Comparison of ENCODE assay signal across 15 mouse cellular contexts in genomic region chr6:93856783-93857182, GRCm38 (mm10).
A peak's percentile ranks its signal among the peaks of the same experiment; 100 is the strongest.
DNase-seq lines count a peak whose midpoint lies in the region; ATAC-seq and TF ChIP-seq lines count a peak whose summit lies in the region.
"Had no signal": no experiment of that assay in that cellular context is flagged by ENCODE, and none has a peak within 500 bp of the region (broad histone marks: within the 10 kb centered on the region; RNA-seq: fewer than 3 reads in every experiment).

No protein-coding gene starts in this region.

- no peak overlapping the region for H3K4me3 ChIP-seq in layer of hippocampus, adult 2 months
- no peak overlapping the region for H3K4me3 ChIP-seq in forebrain, embryonic 11.5 days (ENCODE audit: low read depth, low read length)
- no peak overlapping the region for H3K4me3 ChIP-seq in hindbrain, embryonic 12.5 days
- no peak overlapping the region for H3K4me3 ChIP-seq in midbrain, postnatal 0 days (ENCODE audit: low read depth, low read length)
- H3K4me3 ChIP-seq: embryonic facial prominence, embryonic 15.5 days; limb, embryonic 12.5 days; liver, embryonic 15.5 days had no signal

- H3K9me3 ChIP-seq in forebrain, embryonic 11.5 days (ENCODE audit: control insufficient read depth, low read length) = no peaks in the 10 kb centered on the region
- no peaks in the 10 kb centered on the region for H3K9me3 ChIP-seq in hindbrain, embryonic 12.5 days (replicated peaks)
- no peaks in the 10 kb centered on the region for H3K9me3 ChIP-seq in midbrain, postnatal 0 days (ENCODE audit: low read length)
- H3K9me3 ChIP-seq: embryonic facial prominence, embryonic 15.5 days; limb, embryonic 12.5 days; liver, embryonic 15.5 days had no signal

- WGBS in forebrain, embryonic 11.5 days = 8% methylated on average over 1 of the region's 1 CpGs
- 7% methylated on average over 1 of the region's 1 CpGs for WGBS in hindbrain, embryonic 12.5 days
- 20% methylated on average over 1 of the region's 1 CpGs for WGBS in midbrain, postnatal 0 days

- H3K27me3 ChIP-seq in forebrain, embryonic 11.5 days (ENCODE audit: control insufficient read depth, insufficient read depth, low read length) = no peaks in the 10 kb centered on the region
- no peaks in the 10 kb centered on the region for H3K27me3 ChIP-seq in hindbrain, embryonic 12.5 days
- H3K27me3 ChIP-seq in midbrain, postnatal 0 days (ENCODE audit: insufficient read depth, low read length) = no peaks in the 10 kb centered on the region
- H3K27me3 ChIP-seq: embryonic facial prominence, embryonic 15.5 days; limb, embryonic 12.5 days; liver, embryonic 15.5 days had no signal

- H3K36me3 ChIP-seq in forebrain, embryonic 11.5 days (ENCODE audit: control insufficient read depth, insufficient read depth, low read length) = no peaks in the 10 kb centered on the region
- H3K36me3 ChIP-seq in hindbrain, embryonic 12.5 days = no peaks in the 10 kb centered on the region
- H3K36me3 ChIP-seq in midbrain, postnatal 0 days (ENCODE audit: insufficient read depth, low read length) = no peaks in the 10 kb centered on the region
- H3K36me3 ChIP-seq: embryonic facial prominence, embryonic 15.5 days; limb, embryonic 12.5 days; liver, embryonic 15.5 days had no signal

- no peak overlapping the region for H3K9ac ChIP-seq in forebrain, embryonic 11.5 days (ENCODE audit: low read length)
- no peak overlapping the region for H3K9ac ChIP-seq in hindbrain, embryonic 12.5 days
- no peak overlapping the region for H3K9ac ChIP-seq in midbrain, postnatal 0 days (replicated peaks; ENCODE audit: low read length, poor library complexity, severe bottlenecking)
- H3K9ac ChIP-seq: embryonic facial prominence, embryonic 15.5 days; limb, embryonic 12.5 days; liver, embryonic 15.5 days had no signal

- H3K4me1 ChIP-seq in forebrain, embryonic 11.5 days (replicated peaks; ENCODE audit: control insufficient read depth, insufficient read depth, low read length) = peaks cover 11% of the 10 kb centered on the region
- peaks cover 23% of the 10 kb centered on the region for H3K4me1 ChIP-seq in hindbrain, embryonic 12.5 days
- H3K4me1 ChIP-seq in midbrain, postnatal 0 days (ENCODE audit: insufficient read depth, low read length) = peaks cover 8% of the 10 kb centered on the region; the same call in 1 of the 2 replicates
- H3K4me1 ChIP-seq: liver, embryonic 15.5 days had no signal

- ATAC-seq in forebrain, embryonic 11.5 days (replicated peaks; ENCODE audit: low FRiP score) = no peak
- ATAC-seq in hindbrain, embryonic 12.5 days (ENCODE audit: low FRiP score) = 0 out of 2 replicates have a peak, but pooled peaks have one; percentile 13
- ATAC-seq in midbrain, postnatal 0 days (ENCODE audit: low FRiP score) = no peak
- no peak for ATAC-seq in megakaryocyte-erythroid progenitor cell, adult 5-6 weeks (replicated peaks; ENCODE audit: low FRiP score, low TSS enrichment, poor library complexity, severe bottlenecking)

- H3K4me2 ChIP-seq in forebrain, embryonic 11.5 days (ENCODE audit: low read depth, low read length, severe bottlenecking) = no peak overlapping the region
- no peak overlapping the region for H3K4me2 ChIP-seq in hindbrain, embryonic 12.5 days (replicated peaks)
- H3K4me2 ChIP-seq in midbrain, postnatal 0 days (ENCODE audit: low read depth, low read length, poor library complexity, severe bottlenecking) = no peak overlapping the region
- H3K4me2 ChIP-seq: embryonic facial prominence, embryonic 15.5 days; limb, embryonic 12.5 days; liver, embryonic 15.5 days had no signal

- H3K27ac ChIP-seq in layer of hippocampus, adult 2 months = peak overlapping the region; percentile 59
- peak overlapping the region; percentile 37; the same call in 1 of the 2 replicates for H3K27ac ChIP-seq in forebrain, embryonic 11.5 days (ENCODE audit: low read depth, low read length)
- peak overlapping the region; percentile 69; the same call in 1 of the 2 replicates for H3K27ac ChIP-seq in hindbrain, embryonic 12.5 days
- H3K27ac ChIP-seq in midbrain, postnatal 0 days (ENCODE audit: low read depth, low read length) = peak overlapping the region; percentile 27; the same call in 1 of the 2 replicates
- H3K27ac ChIP-seq: embryonic facial prominence, embryonic 15.5 days; liver, embryonic 15.5 days had no signal

- TF ChIP-seq CTCF in layer of hippocampus, adult 2 months (conservative IDR thresholded peaks at IDR 0.05) = no peak
- no peak for TF ChIP-seq CTCF in midbrain, postnatal 0 days (IDR thresholded peaks at IDR 0.05)

- no peak for DNase-seq in layer of hippocampus, adult 2 months (ENCODE audit: low spot score in 2 of 2)
- DNase-seq in layer of hippocampus, postnatal 14 days (ENCODE audit: low spot score in 2 of 2) = no peak
- DNase-seq in forebrain, embryonic 11.5 days (ENCODE audit: low spot score) = no peak
- no peak for DNase-seq in midbrain, postnatal 0 days (ENCODE audit: low spot score)
- DNase-seq in right cerebral cortex, postnatal 14 days = no peak
- no peak for DNase-seq in spleen, adult 18-20 months
- DNase-seq: adrenal gland, postnatal 36 days; kidney, postnatal 25 days; lung, postnatal 14 days; thymus, adult 2 months had no signal
